Mouse (Mus musculus): ENCODE data around the gene Itgb1bp1.

DNA sequence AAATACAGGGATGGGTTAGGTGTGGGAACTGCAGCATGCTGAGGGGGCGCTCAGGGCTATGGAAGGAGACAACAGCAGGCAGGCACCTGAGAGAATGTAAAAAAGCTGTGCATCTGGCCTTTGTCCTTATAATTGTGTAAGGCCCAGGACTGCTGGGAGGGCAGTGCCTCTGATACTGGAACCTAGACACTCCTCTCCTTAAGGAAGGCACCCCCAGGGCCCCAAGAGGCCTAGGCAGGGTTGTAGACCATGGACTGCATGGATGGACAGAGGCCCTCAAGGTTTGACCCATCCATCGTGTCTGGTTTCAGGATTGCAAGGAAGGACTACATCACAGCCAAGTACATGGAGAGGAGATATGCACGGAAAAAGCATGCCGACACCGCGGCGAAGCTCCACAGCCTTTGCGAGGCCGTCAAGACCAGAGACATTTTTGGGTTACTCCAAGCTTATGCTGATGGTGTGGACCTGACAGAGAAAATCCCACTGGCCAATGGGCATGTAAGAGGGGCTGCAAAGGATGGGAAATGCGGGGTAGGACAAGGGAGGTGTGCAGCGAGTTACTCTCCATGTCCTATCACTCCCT lies 41.6 kb downstream of the Itgb1bp1 start:
- TF ChIP-seq CTCF (IDR thresholded peaks at IDR 0.05; ENCODE audit: low read depth, low read length): no peak
- TF ChIP-seq TAL1 (conservative IDR thresholded peaks at IDR 0.05; ENCODE audit: low read depth, low read length): no peak
- no peak for TF ChIP-seq GATA1 (IDR thresholded peaks at IDR 0.05; ENCODE audit: borderline replicate concordance, low read length)
- no peak for TF ChIP-seq POLR2AphosphoS5 (IDR thresholded peaks at IDR 0.05; ENCODE audit: insufficient replicate concordance, low read depth, low read length)
